Mouse (Mus musculus) telencephalon, adult 2 months (tissue): ENCODE measurements at regions not wholly inside any gene's neighbourhood (a gene's known extent, or its start where the extent isn't known, plus 50 kb on each side); places are given as distances from the start of the nearest gene placed in this dataset.

Experiments used
- DNase-seq: peaks from one replicate; pipeline ENCODE4 v3.0.0-alpha.2; 2011; ENCODE audit warnings: low read depth, low spot score

DNA sequence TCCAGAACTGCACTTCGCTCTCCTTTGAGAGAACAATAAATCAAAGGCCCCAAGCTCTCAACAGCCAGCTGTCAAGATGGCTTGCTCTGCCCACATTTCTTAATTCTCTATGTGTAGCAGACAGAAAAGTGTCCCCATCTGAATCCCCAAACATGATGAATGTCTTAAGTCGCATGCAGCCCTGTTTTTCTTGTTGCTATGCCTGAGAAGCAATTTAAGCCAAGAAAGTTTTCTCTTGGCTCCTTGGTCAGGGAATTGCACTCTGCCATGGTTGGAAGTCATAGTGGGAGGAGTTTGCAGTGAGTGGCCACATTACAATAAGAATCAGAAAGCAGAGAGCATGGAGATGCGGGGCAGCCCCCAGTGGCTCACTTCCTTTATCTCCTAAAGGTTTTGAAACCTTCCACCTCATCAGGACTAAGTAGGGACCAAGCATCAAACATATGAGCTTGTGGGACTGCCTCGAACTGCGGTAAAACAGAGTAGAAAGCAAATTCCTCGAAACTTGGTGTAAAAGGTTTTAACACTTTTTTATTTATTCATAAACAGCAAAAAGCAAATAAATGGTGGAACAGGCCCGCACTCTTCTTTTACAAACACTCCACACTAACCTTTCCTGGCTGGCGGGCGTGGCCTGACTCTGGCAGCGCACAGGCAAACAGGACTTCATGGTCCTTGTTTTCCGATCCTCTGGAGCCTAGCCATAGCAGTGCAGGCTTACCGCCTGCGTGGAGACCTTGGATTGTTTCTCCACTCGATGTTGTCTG lies 227.4 kb downstream of the Ankrd50 start:
- DNase-seq, result no peak

- peak; percentile 27 for DNase-seq
Observed at GRCm38 (mm10) chr3:38255674-38256073, 229.0 kb downstream of the Ankrd50 start.

GRCm38 (mm10) chr3:38254896-38255295 lies 229.7 kb downstream of the Ankrd50 start:
- peak; percentile 36 for DNase-seq

GRCm38 (mm10) chr3:38251592-38251991 lies 233.1 kb downstream of the Ankrd50 start:
- no peak for DNase-seq

GRCm38 (mm10) chr3:38250552-38250951 lies 234.1 kb downstream of the Ankrd50 start:
- DNase-seq, result no peak

DNA sequence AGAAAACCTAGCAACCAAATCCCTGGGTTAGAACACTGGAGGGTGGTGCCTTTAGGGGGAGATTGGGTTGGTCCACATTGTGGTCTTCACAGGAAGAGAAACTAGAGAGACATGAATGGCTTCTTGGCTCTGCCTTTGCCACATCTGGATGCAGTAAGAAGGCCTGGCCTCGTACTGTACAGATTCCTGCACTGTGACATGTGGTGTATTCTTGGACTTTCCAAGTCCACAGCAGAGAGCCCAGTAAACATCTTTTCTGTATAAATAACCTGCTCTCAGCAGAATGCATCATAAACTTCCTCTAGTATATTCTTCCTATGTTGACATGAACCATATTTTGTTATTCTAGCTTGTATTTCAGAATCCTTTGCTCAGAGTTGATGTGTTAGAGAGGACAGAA lies 235.7 kb downstream of the Ankrd50 start:
- DNase-seq, result no peak

DNA sequence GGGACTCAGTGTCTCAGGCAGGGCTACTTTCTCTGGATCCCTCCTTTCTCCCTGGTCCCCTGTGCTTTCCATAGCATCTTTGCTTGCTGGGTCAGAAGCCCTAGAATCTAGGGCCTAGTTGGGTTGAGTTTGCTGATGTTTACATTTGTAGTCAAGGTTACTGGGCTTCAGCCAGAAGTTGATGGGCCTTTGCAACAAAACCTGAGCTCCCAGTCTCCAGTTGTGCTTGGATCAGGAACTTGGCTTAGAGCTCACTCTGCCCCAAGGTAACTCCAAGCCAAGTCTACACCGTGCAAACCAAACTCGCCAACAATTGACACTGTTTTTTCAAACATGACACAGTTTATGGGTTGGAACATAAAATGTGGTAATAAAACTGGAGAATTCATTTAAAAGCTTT lies 238.2 kb downstream of the Ankrd50 start:
- no peak for DNase-seq

DNA sequence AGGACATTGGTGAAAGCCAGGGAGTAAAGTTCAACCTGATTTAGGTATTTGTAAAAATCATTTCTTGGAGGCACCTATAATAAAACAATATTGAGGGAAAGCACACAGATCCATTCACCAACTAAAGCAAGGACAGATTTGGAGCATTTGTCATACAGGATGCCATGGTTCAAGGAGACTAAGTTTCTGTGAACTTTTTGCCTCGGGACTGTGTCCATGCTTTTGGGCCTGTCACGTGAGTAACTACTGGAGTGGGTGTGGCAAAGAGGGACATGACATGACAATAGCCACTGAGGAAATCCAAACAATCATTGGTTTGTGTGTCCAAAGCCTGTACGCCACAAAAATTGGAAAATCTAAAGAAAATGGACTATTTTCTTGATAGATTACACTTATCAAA lies 241.4 kb downstream of the Ankrd50 start:
- DNase-seq, result no peak

GRCm38 (mm10) chr3:38237616-38238015 lies 247.0 kb downstream of the Ankrd50 start:
- no peak for DNase-seq

GRCm38 (mm10) chr3:38235736-38236083 lies 248.9 kb downstream of the Ankrd50 start:
- DNase-seq, result no peak

DNA sequence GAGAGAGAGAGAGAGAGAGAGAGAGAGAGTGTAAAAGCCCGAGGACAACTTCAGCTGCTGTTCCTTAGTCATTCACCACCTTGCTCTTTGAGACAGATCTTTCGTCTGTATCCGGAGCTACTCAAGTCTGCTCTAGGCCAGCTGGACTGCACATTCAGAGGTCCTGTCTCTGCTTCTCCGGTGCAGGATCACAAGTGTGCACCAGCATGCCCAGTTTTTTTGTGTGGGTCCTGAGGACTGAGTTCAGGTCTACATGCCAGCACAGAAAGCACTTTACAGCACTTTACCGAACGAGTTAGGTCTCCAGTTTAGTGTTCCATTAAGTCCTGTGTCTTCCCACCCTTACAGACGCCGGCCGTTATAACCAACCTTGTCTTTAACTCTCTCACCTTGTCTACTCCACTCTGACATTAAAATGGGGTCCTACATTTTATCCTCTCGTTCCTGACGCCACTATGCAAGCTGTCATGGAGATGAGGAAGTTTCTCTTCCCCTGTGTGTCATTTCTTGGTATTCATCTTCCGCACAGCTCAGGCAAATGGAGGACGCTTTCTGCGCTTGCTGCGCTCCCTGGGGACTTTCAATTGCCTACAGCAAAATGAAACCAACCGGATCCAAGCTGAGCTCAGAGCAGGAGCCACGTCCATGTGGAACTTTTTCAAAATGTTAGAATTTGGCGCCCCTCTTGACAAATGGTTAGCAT lies 249.5 kb downstream of the Ankrd50 start:
- no peak for DNase-seq

- DNase-seq, result no peak
Observed at GRCm38 (mm10) chr3:38234534-38234933, 250.1 kb downstream of the Ankrd50 start.

DNA sequence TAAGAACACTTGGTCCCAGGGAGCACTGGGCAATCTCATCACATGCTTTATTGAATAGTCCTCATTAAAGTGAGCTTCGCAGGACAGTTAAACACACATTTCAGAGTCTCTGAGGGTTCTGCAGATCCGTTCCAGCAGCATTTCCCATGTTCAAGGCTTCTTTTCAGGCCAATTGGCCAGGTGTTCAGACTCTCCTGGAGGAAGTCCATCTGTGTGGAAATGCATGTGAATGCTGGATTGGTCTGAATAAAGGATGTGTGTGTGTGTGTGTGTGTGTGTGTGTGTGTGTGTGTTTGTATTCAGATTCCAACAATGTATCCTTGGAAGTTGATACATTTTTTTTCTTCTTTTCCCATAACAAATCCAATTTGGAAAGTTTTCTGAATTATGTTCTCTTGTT lies 250.6 kb downstream of the Ankrd50 start:
- DNase-seq, result no peak

GRCm38 (mm10) chr3:38233091-38233490 lies 251.6 kb downstream of the Ankrd50 start:
- no peak for DNase-seq

- no peak for DNase-seq
Observed at GRCm38 (mm10) chr3:38232111-38233076, 252.2 kb downstream of the Ankrd50 start.

GRCm38 (mm10) chr3:38231506-38231905 lies 253.1 kb downstream of the Ankrd50 start:
- DNase-seq, result no peak

DNA sequence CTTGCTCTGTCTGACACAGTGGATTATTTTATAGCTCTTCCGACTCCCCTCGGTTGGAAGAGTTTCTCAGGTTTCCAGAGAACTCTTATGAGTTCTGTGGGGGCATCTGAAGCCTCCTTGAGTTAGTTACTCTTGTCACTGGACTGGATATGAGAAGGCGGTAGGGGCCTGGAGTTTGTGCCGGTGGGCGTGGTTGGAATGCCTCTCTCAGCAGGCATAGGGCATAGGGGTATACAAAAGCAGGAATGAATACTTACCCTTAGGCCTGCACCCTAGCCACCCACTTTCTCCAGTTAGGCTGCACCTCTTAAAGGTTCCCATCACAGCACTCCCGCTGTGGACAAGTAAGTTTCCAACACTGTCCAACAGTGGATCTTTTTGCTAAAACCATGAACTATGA lies 253.8 kb downstream of the Ankrd50 start:
- DNase-seq, result no peak

DNA sequence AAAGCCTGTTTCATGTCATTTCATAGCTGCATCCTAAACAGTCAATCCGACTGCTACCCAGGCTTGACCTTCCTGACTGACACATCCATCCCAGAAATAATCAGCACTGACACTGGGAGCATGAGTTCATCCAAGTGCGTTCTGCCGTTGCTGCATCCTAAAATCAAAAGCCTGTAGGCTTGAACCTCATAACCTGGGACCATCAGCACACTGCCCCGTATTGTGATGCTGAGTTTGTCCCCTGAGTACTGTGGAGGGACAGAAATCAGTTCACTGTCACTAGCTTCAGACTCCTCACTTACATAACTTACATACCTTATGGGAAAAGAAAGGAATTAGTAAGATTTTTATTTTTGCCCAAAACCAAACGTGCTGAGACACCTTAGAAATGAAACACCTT lies 255.0 kb downstream of the Ankrd50 start:
- no peak for DNase-seq

GRCm38 (mm10) chr3:38229051-38229450 lies 255.6 kb downstream of the Ankrd50 start:
- DNase-seq, result peak; percentile 6

GRCm38 (mm10) chr3:38227596-38227995 lies 257.0 kb downstream of the Ankrd50 start:
- DNase-seq, result peak; percentile 15

DNA sequence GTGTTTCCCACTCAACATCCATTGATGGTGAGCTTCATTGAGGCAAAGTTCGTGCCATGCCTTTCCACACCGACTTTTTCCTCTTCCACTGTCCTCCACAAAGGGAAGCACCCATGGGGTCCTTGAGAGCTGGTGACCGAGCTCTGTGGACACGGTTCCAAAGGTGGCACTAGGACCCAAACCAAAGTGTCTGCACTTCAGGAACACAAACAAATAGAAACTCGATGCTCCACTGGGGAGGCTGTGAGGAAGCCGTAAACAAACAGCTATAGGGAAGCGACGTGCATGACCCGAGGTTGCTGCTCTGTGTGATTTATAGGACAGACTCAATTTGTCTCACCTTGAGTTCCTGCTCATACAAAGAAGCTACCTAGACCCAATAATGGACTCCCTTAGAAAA lies 257.5 kb downstream of the Ankrd50 start:
- DNase-seq, result no peak

GRCm38 (mm10) chr3:38226147-38226546 lies 258.5 kb downstream of the Ankrd50 start:
- no peak for DNase-seq
